Mouse (Mus musculus) stomach, embryonic 14.5 days (tissue): ENCODE data around the gene Nrn1. TPM values are rescaled to one million over a fixed set of nuclear protein-coding genes. Genes with fewer than 3 reads are reported as not detected.

Experiments
- ATAC-seq: fragments of 200-750 bp; cut with Nextera tagmentation; 2 replicates; pipeline ENCODE4 v1.8.0; 2017; ENCODE audit warnings: low read depth, moderate TSS enrichment; ENCODE audit not compliant: insufficient number of reproducible peaks, insufficient read depth, low FRiP score
- H3K27ac ChIP-seq: fragments of 300-500 bp; sonication (generic); 2 replicates; pipeline ENCODE4 v1.5.1; 2014; ENCODE audit warnings: mild to moderate bottlenecking, low read length, moderate library complexity, mixed read lengths
- H3K27me3 ChIP-seq: fragments of 300-500 bp; sonication (generic); 2 replicates; pipeline ENCODE4 v1.6.1; 2014; ENCODE audit warnings: low read length, control low read depth, mixed read lengths; ENCODE audit not compliant: control insufficient read depth, insufficient read depth
- H3K36me3 ChIP-seq: fragments of 300-500 bp; sonication (generic); 2 replicates; pipeline ENCODE4 v1.6.1; 2014; ENCODE audit warnings: mild to moderate bottlenecking, control low read depth, low read length, moderate library complexity, mixed read lengths; ENCODE audit not compliant: control insufficient read depth, insufficient read depth
- H3K4me1 ChIP-seq: fragments of 300-500 bp; sonication (generic); 2 replicates; pipeline ENCODE4 v1.6.1; 2014; ENCODE audit warnings: low read length, control low read depth, mixed read lengths; ENCODE audit not compliant: control insufficient read depth, insufficient read depth
- H3K4me2 ChIP-seq: fragments of 300-500 bp; sonication (generic); replicated peaks from 2 replicates; pipeline ENCODE4 v1.6.1; 2014; ENCODE audit warnings: low read depth, low read length, control low read depth
- H3K4me3 ChIP-seq: fragments of 300-500 bp; sonication (generic); 2 replicates; pipeline ENCODE4 v1.5.1; 2014; ENCODE audit warnings: low read depth, low read length, control low read depth
- H3K9ac ChIP-seq: fragments of 300-500 bp; sonication (generic); replicated peaks from 2 replicates; pipeline ENCODE4 v1.6.1; 2014; ENCODE audit warnings: low read depth, mild to moderate bottlenecking, control low read depth, low read length, moderate library complexity, mixed read lengths
- H3K9me3 ChIP-seq: fragments of 300-500 bp; sonication (generic); 2 replicates; pipeline ENCODE4 v1.6.1; 2016; ENCODE audit warnings: low read depth, low read length, control low read depth; ENCODE audit not compliant: control insufficient read depth
- WGBS: fragments of 180-500 bp; shearing (Covaris S2); extraction: QIAGEN DNeasy Blood & Tissue Kit; methylation state at CpG from one replicate; pipeline ENCODE4 v1.1.7; 2014; 5-methylcytosine and 5-hydroxymethylcytosine counted together
- polyA plus RNA-seq: library from polyadenylated mRNA; unstranded; fragments of >200 nt; fragmentation: Nextera tagmentation; extraction: Ambion mirVana; gene quantifications from 2 replicates; pipeline ENCODE4 v1.2.1, GENCODE M21; 2014

Nrn1 gene
- polyA plus RNA-seq, 1 experiment from 2014 or later: 1.8 TPM

DNA sequence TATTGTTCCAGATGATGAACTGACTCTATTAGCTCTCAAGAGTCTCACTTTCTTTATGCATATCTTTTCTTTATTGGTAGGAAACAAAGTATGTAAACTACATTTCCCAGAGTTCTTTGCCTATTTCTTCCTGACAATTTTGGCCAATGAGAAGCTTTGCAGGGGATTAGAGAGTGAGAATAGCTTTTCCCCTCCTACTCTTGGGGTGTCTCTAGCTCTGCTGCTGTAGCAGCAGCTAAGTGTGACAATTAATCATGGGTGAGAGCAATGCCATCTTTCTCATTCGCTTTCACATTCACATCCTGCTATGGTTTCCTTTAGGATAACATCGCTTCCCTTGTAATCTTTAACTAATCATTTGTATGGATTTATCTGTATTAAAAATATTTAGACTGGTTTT is 18.2 kb downstream of the Nrn1 start:
- H3K4me3 ChIP-seq: no peak overlapping the region
- H3K4me1 ChIP-seq: no peaks in the 10 kb centered on the region
- H3K36me3 ChIP-seq: no peaks in the 10 kb centered on the region
- no peaks in the 10 kb centered on the region for H3K9me3 ChIP-seq
- no peak overlapping the region for H3K27ac ChIP-seq
- no peak overlapping the region for H3K9ac ChIP-seq
- no peaks in the 10 kb centered on the region for H3K27me3 ChIP-seq
- ATAC-seq: no peak
- WGBS: 48% methylated on average over 2 of the region's 2 CpGs
- H3K4me2 ChIP-seq: no peak overlapping the region

DNA sequence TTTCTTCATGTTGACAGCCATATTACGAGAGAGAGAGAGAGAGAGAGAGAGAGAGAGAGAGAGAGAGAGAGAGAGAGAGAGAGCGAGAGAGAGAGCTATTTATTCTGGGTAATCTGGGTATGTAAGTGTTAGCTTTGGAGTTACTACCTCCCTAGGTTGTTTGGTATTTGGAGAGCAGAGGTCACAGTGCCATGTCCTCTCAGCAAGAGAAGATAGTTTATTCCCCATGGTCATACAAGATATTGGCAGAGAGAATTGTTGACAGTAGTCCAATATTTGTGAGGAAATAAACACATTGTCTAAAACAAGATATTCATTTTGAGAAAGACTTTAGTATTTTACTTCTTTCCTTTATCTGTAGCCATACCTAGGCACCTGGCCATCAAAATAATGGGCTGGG is 20.8 kb downstream of the Nrn1 start:
- no peaks in the 10 kb centered on the region for H3K27me3 ChIP-seq
- H3K27ac ChIP-seq: no peak overlapping the region
- no peak overlapping the region for H3K4me2 ChIP-seq
- H3K9me3 ChIP-seq: no peaks in the 10 kb centered on the region
- no peak overlapping the region for H3K9ac ChIP-seq
- H3K4me1 ChIP-seq: no peaks in the 10 kb centered on the region
- ATAC-seq: no peak
- no peak overlapping the region for H3K4me3 ChIP-seq
- WGBS: 92% methylated on average over 2 of the region's 2 CpGs
- H3K36me3 ChIP-seq: no peaks in the 10 kb centered on the region

DNA sequence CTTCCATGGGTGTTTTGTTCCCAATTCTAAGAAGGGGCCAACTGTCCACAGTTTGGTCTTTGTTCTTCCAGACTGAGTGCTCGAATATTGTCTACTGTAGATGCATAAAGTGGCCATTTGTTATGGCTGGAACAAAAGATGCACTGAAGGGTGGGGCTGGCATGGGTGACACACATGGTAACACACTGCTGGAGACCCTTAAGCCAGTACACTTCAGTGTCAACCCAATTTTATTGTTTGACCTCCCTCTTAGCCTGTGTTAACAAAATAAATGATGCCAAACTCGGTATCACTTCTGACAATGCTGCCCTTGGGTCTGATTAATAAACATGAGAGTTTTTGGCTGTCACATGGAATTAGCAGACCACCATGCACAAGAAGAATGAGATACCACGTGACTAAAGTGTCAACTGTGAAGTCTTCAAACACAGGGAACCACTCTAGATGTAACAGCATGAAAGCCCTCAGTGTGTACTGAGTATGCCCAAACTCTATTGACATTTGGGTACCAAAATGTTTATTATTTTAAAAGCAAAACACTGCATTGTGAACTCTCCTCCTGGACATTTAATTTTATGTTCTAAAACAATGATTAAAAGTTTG is 27.7 kb downstream of the Nrn1 start:
- no peaks in the 10 kb centered on the region for H3K36me3 ChIP-seq
- no peak overlapping the region for H3K9ac ChIP-seq
- no peak overlapping the region for H3K27ac ChIP-seq
- H3K27me3 ChIP-seq: no peaks in the 10 kb centered on the region
- WGBS: 52% methylated on average over 3 of the region's 3 CpGs
- no peak overlapping the region for H3K4me2 ChIP-seq
- no peaks in the 10 kb centered on the region for H3K4me1 ChIP-seq
- no peak for ATAC-seq
- H3K9me3 ChIP-seq: no peaks in the 10 kb centered on the region
- H3K4me3 ChIP-seq: no peak overlapping the region

DNA sequence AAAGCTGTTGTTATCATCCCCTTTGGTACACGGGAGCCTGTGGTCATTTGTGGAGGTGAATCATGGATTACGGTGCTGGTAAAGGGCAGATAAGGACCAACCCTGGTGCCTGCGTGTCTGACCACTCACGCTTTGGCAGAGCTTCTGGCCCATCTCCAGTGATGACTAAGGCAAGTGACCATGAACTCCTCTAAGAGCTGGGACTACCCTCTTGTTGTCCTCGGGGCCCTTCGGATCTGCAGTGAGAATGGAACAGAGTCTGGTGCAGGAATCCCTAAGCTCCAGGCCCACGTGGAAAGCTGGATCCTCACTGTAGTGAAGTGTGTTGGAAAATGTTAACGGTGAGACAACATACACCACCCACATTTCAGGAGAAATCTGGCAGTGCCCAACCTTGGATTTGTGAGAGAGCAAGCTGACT is 38.6 kb downstream of the Nrn1 start:
- 84% methylated on average over 8 of the region's 8 CpGs for WGBS
- no peaks in the 10 kb centered on the region for H3K36me3 ChIP-seq

DNA sequence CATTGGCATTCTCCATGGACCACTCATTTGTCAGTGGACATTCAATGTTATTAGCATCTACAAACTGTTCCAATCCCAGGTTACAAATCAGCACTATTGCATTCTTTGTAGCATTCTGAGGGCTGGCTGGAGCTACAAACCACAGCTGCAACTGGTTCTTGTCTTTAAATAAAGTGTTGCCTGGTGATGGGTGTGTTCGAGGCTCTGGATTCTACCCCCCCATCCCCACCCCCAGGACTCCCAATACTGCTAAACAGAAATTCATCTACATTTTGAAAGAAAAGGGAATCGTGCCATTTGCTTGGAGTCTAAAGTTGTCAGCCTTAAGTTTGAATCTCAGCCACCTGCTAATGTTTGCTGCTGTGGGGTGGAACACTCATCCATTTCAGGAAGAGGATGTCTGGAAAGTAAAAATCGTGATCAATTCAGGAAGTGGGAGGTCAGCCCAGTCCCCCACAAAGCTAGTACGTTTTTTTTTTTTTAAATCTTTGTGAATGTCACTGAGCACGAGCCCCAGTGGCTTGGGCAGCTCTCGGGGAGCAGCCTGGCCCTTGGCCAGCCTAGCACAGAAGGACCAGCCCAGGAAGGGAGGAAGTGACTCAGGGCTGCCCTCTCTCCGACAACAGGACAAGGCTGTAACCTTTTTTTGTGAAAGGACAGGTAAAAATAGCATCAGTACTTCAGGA is 39.3 kb downstream of the Nrn1 start:
- H3K4me1 ChIP-seq: peaks cover 2% of the 10 kb centered on the region; the same call in 1 of the 2 replicates
- H3K4me2 ChIP-seq: no peak overlapping the region
- H3K9me3 ChIP-seq: no peaks in the 10 kb centered on the region
- 53% methylated on average over 7 of the region's 7 CpGs for WGBS
- H3K36me3 ChIP-seq: no peaks in the 10 kb centered on the region
- H3K4me3 ChIP-seq: no peak overlapping the region
- H3K9ac ChIP-seq: no peak overlapping the region
- ATAC-seq: no peak
- no peak overlapping the region for H3K27ac ChIP-seq
- no peaks in the 10 kb centered on the region for H3K27me3 ChIP-seq

More for the DNA sequence above, 38.6 kb downstream of the Nrn1 start:
- H3K4me3 ChIP-seq: no peak overlapping the region
- H3K27me3 ChIP-seq: no peaks in the 10 kb centered on the region
- no peak overlapping the region for H3K9ac ChIP-seq
- no peaks in the 10 kb centered on the region for H3K9me3 ChIP-seq
- peaks cover 2% of the 10 kb centered on the region; the same call in 1 of the 2 replicates for H3K4me1 ChIP-seq
- no peak overlapping the region for H3K27ac ChIP-seq
- no peak overlapping the region for H3K4me2 ChIP-seq
- no peak for ATAC-seq

DNA sequence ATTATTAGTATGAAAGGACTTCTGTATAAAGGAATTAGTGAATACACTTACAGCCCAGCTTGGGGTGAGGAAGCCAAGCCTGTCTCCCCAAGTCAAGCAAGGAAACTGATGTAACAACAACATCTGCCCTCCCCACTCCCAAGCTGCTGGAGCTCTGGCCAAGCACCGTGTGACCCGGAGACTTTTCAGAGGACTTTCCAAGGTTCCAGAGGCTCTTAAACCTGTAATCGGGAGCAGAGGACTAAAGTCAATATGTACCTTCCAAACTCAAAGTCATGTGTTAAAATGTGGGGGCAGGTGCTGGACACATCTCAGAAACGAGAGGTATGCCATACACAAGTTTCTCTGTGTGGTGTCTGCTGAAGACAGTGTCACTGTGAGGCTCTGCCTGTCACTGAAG is 51.4 kb downstream of the Nrn1 start:
- no peak for ATAC-seq
- Histone ChIP-seq H3K27me3 (no peaks in the 10 kb centered on the region), H3K9ac (no peak overlapping the region), H3K4me1 (no peaks in the 10 kb centered on the region), H3K4me3 (no peak overlapping the region), H3K4me2 (no peak overlapping the region), H3K27ac (no peak overlapping the region), H3K9me3 (no peaks in the 10 kb centered on the region), H3K36me3 (no peaks in the 10 kb centered on the region)
- WGBS: 68% methylated on average over 4 of the region's 4 CpGs

DNA sequence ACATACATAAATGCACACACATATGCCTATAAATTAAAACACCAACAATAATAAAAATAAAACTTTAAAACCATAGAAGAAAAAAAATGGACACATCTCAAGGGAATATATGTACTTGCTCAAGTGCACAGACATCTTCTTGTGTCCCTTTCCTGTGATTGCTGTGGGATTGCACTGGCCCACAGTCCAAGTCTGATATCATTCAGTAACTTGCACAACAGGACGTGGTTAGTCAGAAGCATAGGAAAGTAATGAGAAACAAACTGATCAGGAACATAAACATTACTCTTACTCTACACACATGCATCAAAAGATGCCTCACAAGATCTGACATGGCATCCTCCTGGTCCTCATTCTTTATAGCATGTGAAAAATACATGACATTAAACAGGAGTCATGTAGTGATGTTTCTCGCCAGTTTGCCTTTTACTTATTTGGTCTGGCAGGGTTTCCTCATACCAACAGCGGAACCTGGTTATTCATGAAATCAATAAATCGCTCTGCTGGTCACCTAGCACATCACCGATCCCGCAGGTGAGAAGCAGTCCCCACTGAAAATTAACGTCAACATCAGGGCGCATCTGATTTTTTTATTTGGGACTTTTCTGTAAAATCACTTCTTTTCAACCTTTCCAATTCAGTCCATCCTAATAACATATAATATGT is 54.1 kb downstream of the Nrn1 start:
- 85% methylated on average over 8 of the region's 8 CpGs for WGBS
- Histone ChIP-seq H3K9ac (no peak overlapping the region), H3K27ac (no peak overlapping the region), H3K9me3 (no peaks in the 10 kb centered on the region), H3K27me3 (no peaks in the 10 kb centered on the region), H3K36me3 (no peaks in the 10 kb centered on the region), H3K4me3 (no peak overlapping the region), H3K4me1 (no peaks in the 10 kb centered on the region), H3K4me2 (no peak overlapping the region)
- ATAC-seq: no peak

DNA sequence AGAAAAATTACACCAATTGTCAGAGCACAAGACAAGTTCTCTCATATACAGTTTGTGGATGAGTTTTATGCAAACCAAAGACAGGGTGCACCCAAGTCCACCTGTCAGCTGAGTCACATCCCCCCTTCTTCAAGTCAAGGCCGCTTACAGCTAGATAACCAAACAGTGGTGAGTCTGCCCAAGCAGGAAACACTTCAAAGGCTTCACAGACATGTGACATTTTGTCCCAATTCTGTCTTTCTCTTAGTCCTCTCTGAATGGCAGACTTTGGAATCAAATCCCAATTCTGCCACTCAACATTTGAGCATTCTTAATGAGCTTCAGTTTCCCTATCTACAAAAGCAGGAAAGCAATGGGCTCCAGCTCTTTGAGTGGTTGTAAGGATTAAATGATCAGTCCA is 55.6 kb downstream of the Nrn1 start:
- no peak overlapping the region for H3K4me2 ChIP-seq
- H3K36me3 ChIP-seq: no peaks in the 10 kb centered on the region
- no peaks in the 10 kb centered on the region for H3K27me3 ChIP-seq
- no peak overlapping the region for H3K9ac ChIP-seq
- H3K4me1 ChIP-seq: no peaks in the 10 kb centered on the region
- H3K4me3 ChIP-seq: no peak overlapping the region
- WGBS: 56% methylated on average over 1 of the region's 1 CpGs
- H3K9me3 ChIP-seq: no peaks in the 10 kb centered on the region
- no peak for ATAC-seq
- H3K27ac ChIP-seq: no peak overlapping the region
